Mouse (Mus musculus) testis, adult 2 months (tissue): ENCODE data around the gene Thra.

Source experiments
- CTCF ChIP-seq: fragments of 200-500 bp; IDR thresholded peaks from 2 replicates; pipeline ENCODE4 v1.5.1; 2012; ENCODE audit warnings: low read depth, mild to moderate bottlenecking, inconsistent platforms, low read length, moderate library complexity; ENCODE audit not compliant: control insufficient read depth, insufficient read depth, insufficient replicate concordance
- POLR2A ChIP-seq: fragments of 200-500 bp; IDR thresholded peaks from 2 replicates; pipeline ENCODE4 v1.6.1; 2012; ENCODE audit warnings: low read depth, mild to moderate bottlenecking, inconsistent platforms, low read length, moderate library complexity; ENCODE audit not compliant: control insufficient read depth

- TF ChIP-seq POLR2A (no peak), CTCF (no peak)
Observed at GRCm38 (mm10) chr11:98731134-98731533, 9.3 kb upstream of the Thra start.
